Mouse (Mus musculus): ENCODE data around the gene Lsm14a. TPM values are rescaled to one million over a fixed set of nuclear protein-coding genes. Genes with fewer than 3 reads are reported as not detected.

Lsm14a gene
- 33.7 and 33.9 TPM in 2 replicates for polyA plus RNA-seq (2012; rRNA removed)

DNA sequence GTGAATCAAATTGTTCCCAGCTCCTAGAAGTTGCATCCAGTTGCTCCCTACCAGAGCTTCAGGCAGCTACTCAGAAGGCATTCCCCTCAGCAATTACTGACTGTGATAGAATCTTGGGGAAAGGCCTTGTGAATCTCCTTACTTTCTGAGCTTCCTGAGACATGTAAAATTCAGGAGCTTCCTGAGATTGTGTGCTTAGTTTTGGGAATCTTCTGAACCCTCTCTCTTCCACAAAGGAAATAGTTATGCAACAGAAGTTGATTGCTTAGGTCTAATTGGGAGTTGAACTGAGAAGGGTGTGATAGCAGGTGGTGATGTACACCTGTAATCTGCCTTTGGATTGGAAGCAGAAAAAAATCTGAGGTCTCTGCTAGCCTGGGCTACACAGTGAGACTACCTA, at the start of gene Lsm14a:
Gene Lsm14a, minus strand, starts transcription at position 101 of the 400 bp plus-strand sequence.

DNA sequence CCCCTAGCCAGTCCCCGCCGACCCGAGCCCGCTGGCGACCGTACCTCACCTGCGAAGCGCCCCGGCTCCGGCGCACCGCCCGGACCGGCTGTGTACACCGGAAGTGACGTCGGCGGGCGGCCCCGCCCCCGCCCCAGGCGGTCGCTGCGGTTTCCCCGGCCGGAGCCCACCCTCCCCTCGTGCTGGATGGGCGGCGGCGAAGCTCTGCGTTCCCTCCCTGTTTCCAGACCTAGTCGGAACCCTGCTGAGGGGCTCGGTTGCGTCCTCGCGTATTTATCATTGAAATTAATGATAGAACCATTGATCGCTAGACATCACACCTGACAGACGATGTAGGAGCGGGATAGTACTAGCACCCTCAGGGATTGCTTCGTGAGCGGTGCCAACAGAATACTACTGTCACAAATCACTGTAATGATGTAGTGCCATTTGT, 79.7 kb downstream of the Lsm14a start, which contains the start of gene 4931406P16Rik:
Gene 4931406P16Rik, minus strand, starts transcription at position 109 of the 433 bp plus-strand sequence.

Other genes with a start within 250 kb of the Lsm14a start
- gene Uba2, start 223.7 kb downstream of the Lsm14a start, polyA plus RNA-seq (2012; rRNA removed), result 36.5 and 38.4 TPM in 2 replicates
- gene Pdcd2l, start 196.7 kb downstream of the Lsm14a start, polyA plus RNA-seq (2012; rRNA removed), result 13.3 and 14.3 TPM in 2 replicates
- gene Gpi1, start 163.0 kb downstream of the Lsm14a start, polyA plus RNA-seq (2012; rRNA removed), result 193 and 199 TPM in 2 replicates
- gene Gm6096, start 142.3 kb downstream of the Lsm14a start, polyA plus RNA-seq (2012; rRNA removed), result not detected in 2 replicates
- gene 4931406P16Rik, start 79.8 kb downstream of the Lsm14a start, polyA plus RNA-seq (2012; rRNA removed), result 9.9 and 10.6 TPM in 2 replicates